Mouse (Mus musculus) CD4-positive, CD25-positive, alpha-beta regulatory T cell, adult 2 months (primary cell): Measurements from ENCODE around the gene Lect2.
A peak's percentile ranks its signal among the peaks of the same experiment; 100 is the strongest.

Source experiments
- DNase-seq: peaks from one replicate; pipeline ENCODE4 v3.0.0-alpha.2; 2012; ENCODE audit warnings: low read depth, low spot score

Lect2 gene

DNA sequence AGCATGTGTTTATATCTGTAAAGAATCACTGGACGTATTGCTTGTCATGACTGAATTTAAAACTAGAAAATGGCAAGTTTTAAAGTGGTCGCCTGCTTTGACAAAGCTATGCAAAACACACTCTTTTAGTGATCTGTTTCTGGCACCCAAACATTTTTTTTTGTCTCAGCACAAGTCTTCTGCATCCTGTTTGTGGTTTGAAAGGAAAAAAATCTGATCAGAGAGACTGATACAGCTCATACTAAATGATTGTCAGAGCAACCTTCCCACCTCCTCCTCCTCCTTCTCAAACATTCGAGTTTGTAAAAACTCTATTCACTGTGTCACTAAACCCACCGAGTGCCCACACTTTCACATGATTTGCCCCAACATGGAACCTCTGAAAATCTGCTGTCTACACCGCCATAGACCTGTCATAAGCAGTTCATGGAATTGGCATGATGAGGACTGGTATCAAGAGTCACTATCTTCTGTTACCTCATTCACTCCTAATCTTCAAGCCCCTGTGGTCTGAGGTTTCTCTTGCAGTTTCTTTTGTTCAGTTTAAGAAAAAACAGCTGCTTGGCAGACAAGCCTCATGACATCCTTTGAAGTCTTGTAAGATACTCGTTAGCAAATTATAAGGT, 41.3 kb downstream of the Lect2 start:
- DNase-seq: peak; percentile 77

DNA sequence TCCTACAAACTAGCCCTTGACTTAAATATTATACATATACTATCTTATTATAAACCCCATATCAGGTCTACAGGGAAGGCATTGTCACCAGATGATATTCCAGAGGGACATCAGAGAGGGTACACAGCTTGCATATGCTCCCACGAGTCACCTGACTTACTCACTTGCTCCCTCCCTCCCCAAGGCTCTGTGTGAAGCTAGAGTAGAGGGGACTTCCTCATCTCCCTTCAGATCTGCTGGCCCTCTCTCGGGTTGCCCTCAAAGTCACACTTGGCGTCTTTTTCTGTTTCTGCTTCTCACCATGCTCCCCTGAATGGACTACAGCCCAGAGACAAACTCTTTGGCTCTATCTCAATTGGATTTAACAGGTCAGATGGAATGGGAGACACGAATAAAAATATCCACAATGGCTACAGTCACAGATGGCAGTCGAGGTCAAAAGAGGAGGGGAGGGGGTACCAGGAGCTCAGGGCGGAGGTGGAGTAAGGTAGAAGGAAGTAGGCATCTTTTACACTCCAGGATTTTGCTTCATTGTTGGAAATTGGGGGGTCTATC, 46.4 kb downstream of the Lect2 start:
- no peak for DNase-seq

DNA sequence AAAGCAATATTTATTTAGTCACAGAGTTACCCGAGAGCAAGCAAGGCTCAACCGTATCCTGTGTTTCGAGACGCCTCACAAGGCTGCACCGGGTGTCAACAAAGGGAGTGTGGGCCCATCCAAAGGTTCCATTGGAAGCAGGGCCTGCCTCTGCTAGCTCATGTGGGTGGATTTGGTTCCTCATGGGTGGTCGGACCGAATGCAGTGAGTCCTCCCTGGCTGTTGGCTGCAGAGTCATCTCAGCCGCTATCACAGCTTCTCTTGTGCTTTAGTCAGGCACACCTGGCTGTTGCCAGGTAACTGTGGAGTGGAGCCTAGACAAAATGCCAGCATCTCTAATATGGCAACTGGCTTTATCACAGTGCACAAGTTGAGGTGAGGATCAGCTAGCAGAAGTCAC, 47.7 kb downstream of the Lect2 start:
- no peak for DNase-seq

DNA sequence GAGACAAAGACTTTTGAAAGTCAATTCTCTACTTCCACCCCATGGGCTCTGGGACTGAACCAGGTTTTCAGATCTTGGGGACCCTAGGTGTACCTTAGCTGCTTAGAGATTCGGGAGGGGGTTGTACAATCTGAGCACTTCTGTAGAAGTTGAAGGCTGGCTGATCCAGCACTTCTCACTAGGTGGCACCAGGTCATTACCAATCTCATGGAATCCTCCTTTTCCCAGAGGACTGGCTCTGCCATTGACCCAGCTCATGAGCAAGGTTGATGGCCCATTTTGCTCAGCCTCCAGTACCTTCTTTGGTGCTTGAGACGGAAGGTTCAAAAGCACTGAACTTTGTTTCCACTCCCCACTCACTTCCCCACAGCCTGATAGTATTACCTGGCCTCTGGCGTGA, 48.2 kb downstream of the Lect2 start:
- no peak for DNase-seq

DNA sequence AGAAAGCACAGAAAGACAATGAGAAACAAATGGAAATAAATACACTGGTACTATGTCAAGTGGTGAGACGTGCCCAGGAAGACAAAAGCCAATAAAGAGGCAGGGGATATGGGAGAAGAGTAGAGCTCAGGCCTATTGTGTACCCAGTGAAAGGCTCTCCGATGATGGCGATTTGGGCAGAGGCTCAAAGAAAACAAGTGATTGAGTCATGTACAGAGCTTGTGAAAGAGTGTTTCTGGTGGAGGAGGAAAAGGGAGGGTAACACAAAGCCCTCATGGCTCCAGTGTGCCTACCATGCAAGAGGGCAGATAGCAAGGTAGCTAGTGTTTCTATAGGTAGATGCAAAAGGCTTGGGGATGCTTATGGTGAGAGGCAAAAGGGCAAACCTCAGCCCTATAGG, 53.9 kb downstream of the Lect2 start:
- no peak for DNase-seq
